Mouse (Mus musculus) T-helper 2 cell (primary cell): ENCODE measurements around the gene Magi2.

Experiments used
- in situ Hi-C: fragments of 300-600 bp; cut with MboI, MseI; formaldehyde crosslinking; loops from one replicate; pipeline ENCODE4 v1.15.1; 2025; ENCODE audit warnings: high pct_unique_total_duplicates

Magi2 gene

DNA sequence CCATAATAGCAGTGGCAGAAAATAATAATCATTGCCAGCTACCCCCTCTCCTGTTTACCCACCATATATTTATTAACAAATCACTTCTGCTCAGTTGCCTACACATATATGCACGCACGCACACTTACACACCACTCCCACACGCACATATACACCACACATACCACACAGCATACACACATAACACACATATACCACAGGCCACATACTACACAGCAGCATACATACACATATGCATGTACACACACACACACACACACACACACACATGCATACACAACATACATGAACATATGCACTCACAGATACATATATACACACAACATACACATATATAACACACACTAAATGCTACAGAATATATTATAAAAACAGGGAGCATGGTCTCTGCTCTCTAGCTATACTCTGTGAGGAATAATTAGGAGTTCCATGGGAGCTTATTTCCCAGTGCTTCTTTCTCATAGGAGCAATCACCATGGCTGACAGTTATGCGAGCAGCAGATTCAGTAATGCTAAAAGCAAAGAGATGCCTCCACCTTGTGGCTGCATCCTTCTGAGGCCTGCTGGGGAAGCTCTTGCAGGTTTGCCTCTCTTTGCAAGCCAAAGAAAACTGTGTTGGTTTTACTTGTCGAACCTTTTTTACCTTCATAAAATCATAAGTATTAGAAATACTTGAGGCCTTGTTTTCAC lies 1410.6 kb downstream of the Magi2 start:
- in situ Hi-C loops, result no loop called here

DNA sequence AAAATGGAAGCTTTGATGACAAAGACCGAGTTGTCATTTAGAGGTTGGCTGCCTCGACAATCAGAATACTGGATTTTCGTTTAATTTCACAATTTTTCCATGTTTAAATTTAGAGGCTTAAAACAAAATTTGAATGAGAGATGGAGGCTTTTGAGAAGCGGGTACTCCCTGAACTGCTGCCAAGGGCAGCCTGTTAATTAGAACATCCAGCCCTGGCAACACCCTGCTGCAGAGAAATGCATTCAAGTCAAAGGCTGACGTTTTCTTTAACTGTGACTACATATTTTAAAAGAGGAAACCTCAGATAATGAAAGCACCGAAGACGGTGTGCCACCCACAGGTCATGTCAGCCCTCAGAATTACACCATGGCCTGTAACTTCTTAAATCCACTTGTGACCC lies 1415.4 kb downstream of the Magi2 start:
- in situ Hi-C loops, result no loop called here

DNA sequence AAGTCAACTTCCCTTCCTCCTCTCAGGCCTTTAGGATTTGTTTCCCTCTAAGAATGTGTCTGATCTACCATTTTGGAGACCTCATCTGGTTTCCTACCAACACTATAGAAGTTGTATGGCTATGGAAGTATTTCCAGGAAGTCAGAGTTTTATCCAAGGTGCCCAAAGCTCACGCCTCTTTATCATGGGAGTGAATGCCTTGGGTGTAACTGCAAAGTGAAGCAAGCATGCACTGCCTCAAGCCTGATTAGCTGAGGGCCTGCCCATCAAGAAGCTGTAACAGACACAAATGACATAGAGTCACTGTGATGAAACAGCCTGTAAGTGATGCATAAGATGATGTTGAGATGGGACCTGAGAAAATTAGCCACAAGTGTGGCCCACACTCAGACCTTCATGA lies 1416.9 kb downstream of the Magi2 start:
- in situ Hi-C loops, result no loop called here

DNA sequence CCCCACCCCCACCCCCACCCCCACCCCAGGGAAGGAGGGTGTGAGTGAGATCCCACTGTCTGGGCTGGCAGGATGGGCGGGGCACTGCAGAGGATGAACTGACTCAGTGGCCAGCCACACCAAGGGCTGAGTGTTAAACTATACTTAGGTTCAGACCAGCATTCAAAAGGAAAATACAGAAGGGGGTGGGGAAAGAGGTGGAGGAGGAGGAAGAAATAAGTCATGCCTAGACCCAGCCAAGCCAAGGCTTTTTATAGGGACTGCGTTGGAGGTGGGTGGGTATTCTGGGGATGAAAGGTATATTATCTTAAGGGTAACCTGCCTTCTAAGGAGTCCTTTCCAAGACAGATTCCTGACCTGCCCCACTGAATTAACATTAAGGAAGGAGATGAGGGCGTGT lies 1420.1 kb downstream of the Magi2 start:
- in situ Hi-C loops, result no loop called here

DNA sequence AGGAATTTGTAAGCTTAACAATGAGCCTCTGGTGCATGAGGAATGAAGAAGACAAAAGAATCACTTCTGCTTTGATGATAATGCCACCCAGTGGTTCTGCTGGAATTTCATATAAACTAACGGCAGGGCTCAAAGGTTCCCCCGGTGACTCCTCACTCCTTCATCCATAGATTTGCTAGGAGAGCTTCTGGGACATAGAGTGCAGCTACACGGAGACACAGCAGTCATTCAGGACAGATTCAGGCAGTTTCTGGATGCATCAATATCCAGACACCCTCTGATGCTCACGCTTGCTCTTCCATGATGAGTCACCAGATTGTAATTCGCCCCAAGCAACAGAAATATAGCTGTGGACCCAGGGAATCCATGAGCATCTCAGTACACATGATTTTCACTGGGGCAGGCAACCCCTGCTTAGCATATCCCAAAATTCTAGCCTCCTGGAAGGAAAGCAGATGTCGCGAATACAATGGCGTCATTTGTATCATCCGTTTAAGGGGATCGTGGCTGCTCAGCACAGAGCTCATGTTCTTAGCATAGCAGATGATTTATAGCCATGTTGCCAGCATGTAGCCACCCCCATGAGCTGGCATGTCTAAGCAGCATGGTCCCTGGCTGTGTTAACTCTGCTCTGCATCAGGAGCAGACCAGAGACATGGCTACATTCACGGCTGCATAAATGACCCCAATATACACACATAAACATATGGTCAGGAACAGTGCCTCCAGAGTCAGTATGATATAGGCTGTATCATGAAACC lies 1426.8 kb downstream of the Magi2 start:
- in situ Hi-C loops, result no loop called here

DNA sequence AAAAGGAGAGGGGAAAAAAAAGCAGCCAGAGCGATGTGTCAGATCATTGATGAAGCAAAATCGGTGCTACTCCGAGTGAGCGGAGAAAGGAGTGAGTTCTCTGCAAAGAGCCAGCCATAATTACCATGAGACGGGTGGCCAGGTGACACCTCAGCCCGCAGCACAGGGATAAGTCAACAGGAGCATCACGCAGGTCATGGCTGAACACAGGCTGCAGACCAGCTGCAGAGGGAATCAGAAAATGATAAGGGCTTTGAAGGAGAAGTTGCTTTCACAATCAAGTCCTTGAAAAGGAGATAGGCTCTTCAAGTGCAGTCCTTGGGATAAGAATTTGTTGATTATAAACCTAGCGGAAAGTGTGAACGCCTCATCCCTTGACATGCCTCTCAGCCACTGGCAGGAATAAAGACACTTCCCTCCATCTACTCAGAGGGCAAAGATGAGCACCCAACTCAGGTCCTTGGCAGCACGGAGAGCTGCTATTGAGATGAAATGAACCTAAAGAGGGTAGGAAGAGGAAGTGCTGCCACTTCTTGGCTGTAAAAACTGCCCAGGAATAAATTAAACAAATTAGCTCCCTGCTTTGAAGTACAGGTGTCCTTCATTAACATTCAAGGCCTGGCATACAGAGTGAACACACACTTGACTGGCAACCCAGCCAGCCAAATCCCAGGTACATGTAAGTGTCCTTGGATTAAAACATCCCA lies 1428.1 kb downstream of the Magi2 start:
- in situ Hi-C loops, result no loop called here

DNA sequence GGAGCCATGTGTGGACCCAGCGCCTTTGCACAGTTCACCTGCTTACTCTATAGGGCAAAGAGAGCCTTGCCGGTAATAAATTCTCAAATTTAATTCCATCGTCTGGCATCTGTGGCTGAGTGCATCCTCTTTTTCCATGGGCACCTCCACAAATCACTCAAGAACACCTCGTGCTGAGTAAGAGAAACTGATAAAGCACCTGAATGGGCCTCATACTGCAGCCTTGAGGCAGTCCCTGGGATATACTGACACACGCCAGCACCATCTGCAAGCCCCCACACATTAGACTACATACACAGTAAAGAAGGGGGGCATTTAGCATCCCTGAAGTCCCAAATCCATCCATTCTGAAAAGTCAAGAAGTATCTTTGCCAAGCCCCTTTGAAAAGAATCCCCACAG lies 1430.2 kb downstream of the Magi2 start:
- in situ Hi-C loops, result no loop called here

DNA sequence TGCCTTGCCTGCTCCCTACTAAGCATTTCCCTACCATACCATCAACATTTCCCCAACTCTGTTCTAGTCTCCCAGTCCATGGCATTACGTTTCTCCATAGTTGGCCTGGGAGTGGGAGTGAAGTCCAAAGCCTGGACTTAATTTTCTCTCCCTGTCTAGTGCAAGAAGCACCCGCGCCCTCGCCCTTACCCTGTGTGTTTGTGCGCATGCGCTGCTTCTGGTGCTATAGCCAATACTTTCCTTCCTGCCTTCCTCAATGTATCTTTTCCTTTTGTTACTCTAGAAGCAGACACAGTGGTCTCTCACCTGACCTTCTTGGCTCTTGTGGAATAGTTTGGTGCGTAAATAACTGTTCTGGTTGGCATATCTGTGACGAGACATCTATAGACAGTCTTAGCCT lies 1440.8 kb downstream of the Magi2 start:
- in situ Hi-C loops, result no loop called here

DNA sequence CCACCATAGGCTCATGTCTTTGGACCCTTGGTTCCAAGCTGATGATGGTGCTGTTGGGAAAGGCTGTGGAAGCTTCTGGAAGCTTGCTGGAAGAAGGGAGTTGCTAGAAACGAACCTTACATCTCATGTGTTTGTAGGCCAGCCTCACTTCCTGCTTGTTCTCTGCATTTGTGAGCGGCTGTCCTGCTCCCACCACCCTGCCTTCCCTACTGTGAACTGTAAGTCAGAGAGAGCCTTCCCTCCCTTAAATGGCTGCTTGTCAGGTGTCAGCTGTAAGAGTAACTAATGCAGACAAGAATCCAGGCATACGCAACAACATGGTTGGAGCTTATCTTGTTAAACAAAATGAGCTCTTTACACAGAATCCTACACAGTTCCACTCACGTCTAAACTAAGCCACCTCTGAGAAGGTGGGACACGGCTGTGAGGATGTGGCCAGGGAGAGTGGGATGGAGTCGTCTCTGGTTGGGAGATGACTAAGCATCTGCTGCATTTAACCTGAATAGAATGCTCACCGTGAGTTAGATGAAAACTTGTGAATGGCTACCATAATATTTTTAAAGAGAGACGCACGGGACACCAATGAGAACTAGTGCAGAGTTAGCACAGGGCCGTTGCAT lies 1442.0 kb downstream of the Magi2 start:
- in situ Hi-C loops, result no loop called here

DNA sequence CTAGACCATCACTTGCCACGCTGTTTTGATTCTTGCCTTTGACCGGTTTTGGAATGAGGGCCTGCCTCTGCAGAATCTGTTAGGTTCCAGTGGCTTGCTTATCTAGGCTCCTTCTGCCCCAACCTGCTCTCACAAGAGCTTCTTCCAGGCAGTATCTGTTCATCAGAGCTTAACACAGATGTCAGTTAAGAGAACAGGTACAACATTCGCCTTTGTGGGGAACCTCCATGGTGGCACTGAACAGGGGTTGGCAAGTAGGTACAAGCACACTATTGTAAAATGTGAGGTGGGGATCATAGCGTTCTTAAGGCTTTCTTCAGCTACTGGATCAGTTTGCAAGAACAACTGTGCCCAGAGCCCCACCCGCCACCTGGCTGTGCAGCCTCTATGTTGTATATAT lies 1442.6 kb downstream of the Magi2 start:
- in situ Hi-C loops, result no loop called here

DNA sequence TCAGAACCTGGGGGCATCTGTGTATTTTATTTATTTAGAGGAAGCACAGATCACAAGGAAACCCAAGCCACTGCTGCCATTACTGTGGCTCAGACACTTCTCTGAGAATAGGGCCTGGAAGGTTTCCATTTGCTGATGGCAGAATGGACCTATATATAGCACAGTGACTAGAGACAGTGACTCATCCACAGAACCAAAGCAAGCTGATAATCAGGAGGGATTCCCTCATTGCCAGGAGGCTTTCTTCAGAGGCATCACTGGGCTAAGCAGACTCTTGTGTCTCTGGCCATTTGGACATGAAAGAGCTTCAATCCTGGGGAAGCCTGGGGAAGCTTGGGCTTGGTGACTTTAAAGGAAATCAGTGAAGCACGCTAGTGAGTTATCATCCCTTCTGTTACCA lies 1445.0 kb downstream of the Magi2 start:
- in situ Hi-C loops, result no loop called here

DNA sequence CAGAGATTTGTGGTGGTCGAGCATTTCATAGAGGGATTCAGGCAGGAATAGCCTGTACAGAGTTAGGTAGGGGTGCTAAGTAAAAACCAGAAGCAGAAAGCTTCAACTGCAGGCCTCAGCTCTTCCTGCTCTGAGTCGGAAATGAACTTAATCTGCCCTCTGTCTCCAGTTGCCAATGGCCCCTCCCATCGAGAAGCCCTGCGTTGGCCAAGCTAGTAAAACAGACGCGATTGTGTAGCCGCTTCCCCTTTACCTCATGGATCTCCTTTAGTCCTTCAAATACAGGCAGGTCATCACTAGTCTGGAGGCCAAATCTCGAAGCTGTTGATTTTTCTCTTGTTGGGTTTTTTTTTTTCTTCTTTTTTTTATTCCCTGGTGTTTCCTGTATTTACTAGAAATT lies 1447.7 kb downstream of the Magi2 start:
- in situ Hi-C loops, result no loop called here

DNA sequence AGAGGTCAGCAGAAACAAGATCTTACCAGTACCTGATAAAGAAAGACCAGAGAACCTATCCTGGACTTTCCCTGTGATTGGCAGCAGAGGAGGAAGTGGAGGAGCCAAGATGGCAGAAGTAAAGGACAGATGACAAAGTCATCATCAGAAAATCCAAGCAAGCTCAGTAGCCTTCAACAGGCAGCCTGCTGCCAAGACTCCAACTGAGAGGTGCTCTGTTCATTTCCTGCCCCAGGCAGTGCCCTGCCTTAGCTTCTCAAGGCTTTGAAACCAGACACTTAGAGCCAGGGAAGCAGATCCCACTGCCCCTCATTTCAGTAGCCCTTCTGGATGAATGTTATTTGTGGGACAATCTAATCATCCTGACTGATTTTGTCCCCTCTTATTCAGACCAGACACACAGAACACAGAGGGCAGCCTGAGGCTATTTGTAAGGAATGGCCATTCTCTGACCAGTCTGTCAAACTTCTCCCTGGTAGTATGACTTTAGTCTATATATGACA lies 1448.4 kb downstream of the Magi2 start:
- in situ Hi-C loops, result no loop called here

DNA sequence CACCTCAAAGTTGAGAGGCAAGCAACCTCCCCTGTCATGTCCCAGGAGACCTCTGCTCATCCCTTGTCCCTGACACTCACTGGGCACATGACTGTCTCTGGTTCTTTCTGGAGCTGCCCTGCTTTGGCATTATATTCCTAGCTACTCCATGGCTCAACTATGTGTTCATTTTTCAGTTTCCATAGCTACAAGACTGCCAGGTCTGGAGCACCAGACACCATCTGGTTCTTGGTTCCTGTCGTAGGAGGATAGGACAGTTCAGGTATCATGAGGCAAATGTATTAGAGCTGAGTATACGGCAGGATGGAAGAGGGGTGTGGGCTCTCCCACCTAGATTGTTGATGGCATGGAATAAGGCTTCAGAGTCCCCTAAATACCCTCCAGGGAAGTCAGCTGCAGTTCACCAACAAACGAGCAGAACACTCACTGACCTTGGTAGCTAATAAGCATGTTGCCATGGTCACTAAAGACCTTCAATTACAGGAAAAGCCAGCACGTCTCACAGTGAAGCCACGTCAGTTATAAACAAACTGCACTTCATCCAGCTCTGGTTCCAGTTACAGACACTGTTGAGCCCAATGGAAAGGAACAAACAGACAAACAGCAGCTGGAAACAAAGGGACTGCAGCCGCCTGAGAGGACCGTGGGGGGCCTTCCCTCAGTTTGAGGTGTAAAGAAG lies 1449.5 kb downstream of the Magi2 start:
- in situ Hi-C loops, result no loop called here

DNA sequence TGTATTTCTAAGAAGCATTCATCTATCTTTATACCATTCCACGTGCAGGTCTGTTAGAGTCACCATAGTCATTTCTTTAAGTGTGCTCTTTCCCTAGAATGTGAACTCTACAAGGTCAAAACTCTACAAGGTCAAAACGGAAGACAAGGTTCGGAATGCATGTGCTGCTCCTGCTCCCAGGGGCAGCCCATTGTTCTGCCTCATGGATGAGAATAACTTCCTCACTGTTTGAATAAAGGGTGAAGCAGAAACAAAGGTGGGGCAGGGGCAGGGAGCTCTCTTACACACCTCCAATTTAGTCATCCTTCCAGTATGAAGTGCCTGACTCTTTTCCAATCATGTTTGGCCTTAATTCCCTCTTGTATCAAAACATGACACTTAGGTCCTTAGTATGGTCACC lies 1450.4 kb downstream of the Magi2 start:
- in situ Hi-C loops, result no loop called here

DNA sequence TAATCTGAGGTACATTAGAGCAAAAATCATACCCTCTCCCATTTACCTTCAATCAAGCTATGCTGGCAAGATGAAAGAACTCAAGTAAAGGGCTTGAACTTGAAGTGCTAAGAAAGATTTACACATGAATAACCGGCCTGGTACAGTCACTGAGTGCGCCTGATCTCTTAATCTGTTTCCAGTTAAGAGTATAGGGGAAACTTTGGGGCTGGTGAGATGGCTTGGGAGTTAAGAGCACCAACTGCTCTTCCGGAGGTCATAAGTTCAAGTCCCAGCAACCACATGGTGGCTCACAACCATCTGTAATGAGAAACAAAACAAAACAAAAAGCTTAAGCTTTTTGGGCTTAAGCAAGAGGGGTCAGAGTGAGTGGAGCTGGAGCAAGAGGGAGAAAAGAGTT lies 1451.7 kb downstream of the Magi2 start:
- in situ Hi-C loops, result no loop called here

DNA sequence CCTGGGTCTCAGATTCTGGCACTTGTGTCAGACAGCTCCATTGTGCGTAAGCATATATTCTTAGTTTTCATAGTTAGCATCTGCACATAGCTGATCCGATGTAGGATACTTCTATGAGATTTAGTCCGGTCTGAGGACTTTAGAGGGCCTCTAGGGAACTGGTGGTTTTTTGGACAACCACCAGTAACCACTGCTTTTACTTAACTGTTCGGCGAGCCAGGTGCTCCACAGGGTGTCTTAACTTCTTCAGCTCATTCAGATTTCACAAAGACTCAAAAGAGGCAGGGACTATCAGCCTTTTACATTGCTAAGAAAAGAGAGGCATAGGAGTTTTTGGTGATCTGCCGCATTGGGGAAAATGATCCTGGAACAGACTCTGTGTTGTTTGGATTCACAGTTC lies 1453.1 kb downstream of the Magi2 start:
- in situ Hi-C loops, result no loop called here

DNA sequence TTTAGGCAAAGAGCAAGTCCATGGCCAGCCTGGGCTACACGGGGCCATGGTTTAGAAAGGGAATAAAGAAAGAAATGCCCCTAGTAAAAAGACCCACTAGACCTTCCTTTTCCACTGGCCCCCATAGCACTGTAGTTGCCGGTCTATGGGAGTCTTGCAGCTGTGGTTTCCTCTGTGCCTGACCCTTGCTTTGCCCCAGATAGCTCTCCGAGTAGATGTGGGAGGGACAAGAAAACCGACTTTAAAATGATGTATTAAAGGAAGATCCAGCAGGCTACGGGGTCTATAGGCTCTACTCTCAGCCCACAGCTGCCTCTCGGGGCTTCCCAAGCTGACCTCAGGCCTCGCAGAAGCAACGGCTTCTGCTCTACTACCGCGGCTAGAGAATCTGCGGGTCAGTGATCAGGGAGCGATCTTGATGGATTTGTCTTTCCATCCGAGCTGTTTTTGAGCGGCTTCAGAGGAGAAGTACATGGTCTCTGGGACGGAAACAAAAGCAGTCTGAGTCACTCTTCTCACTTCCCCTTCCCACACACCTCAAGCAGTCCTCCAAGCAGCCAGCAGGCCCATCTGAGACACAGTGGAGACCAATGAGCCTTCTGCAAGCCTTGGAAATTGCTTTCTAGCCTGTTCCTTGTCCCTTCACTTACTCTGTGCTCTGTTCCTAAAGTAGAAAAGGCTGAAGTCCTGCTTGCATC lies 1454.1 kb downstream of the Magi2 start:
- in situ Hi-C loops, result no loop called here

DNA sequence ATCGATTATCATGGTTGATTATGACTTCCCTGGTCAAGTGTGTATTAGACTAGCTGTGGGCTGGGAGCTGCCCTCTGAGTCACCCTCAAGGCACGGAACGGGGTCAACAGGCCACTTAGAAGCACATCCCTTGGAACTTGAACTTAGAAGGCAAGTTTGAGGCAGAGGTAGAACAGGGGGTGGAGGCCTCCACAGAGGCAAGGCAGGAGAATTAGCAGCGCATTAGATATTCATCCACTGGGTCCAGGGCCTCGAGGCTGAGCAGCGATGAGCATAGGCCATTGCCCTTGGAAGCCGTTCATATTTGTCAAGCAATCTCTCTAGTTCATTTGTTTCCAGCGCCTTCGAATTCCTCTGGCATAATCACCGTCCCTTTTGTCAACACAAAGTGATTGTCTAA lies 1454.8 kb downstream of the Magi2 start:
- in situ Hi-C loops, result no loop called here

DNA sequence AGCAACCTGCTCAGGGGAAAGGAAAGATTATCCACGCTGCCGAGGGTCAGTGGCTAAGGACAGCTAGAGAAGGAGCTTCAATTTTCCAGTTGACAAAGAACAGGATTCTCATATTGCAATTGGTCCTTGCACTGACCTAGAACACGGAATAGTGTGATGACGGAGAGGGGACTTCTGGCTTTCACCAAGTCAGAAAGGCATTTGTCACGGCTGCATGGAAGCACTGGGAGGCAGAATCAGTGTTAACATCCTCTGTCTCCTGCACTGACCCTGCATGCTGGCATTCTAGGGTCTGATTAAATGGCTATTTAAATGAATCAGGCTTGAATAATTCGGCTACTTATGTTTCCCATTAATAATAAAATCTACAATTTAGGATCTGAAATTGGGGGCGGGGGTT lies 1455.4 kb downstream of the Magi2 start:
- in situ Hi-C loops, result no loop called here

DNA sequence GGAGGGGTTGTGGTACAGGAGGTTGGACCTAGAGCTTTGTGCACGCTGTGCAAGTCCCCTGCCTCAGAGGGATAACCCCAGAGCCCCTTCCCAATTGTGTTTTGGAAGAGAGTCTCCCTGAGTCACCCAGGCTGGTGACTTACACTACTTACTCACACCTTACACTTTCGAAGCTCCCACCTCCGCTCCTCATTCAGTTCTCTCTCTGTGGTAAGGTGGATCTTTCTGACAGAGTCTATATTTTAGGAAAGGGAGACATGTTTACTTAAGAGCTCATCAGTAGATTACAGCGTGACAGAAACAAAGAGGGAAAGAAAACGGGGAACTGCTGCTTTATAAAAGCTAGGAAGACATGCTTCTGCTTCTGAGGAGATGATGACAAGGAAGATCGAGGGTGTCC lies 1457.3 kb downstream of the Magi2 start:
- in situ Hi-C loops, result no loop called here
